Mouse (Mus musculus): ENCODE results near the gene Acot2.

Acot2 gene

DNA sequence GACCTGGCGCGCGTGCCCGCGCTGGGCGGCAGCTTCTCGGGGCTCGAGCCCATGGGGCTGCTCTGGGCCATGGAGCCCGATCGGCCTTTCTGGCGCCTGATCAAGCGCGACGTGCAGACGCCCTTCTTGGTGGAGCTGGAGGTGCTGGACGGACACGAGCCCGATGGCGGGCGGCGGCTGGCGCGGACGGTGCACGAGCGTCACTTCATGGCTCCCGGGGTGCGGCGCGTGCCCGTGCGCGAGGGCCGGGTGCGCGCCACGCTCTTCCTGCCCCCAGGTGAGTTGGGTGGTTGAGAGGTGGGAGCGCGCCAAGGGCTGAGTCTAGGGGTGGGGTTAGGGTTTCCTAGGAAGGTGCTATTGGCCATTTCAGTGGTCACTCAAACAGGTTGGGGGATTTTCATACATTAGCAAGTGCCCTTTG, 51.0 kb downstream of the Acot2 start, which contains the start of gene Gm49366:
Gm49366 (plus strand) TSS at position 245 of the 421 bp plus-strand sequence.
- peak; percentile 14 for DNase-seq

DNA sequence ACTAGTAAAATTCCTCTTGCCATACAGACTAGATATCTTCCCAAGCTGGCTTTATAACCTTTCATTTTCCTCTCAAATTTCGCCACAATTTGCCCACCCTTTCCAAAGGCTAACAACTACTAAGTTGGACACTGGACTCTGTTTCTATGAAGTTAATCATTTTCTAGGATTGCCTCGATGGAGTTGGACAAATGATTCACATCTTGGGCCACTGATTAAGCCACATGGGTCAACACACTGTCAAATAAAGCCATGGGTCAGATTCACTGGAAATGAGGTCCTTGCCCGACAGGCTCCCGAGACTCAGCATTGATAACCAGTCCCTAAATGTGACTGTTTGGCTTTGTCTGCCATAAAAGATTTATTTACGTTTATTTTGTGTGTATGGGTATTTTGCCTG, 54.6 kb downstream of the Acot2 start:
- no peak for DNase-seq

Measured in thymus, postnatal 14 days (tissue).